Mouse (Mus musculus) kidney, postnatal 25 days (tissue): ENCODE data around the gene Tpgs1.
"Not testable (repeated sequence)": the region's sequence is repeated elsewhere in the genome, so short reads cannot be mapped to it uniquely, and the experiment has no call there.

Source experiments
- DNase-seq, 2 experiments: peaks; one replicate each; pipeline ENCODE4 v3.0.0; 2021; ENCODE audit warnings: mixed read lengths in 2 of 2

Gene Tpgs1

DNA sequence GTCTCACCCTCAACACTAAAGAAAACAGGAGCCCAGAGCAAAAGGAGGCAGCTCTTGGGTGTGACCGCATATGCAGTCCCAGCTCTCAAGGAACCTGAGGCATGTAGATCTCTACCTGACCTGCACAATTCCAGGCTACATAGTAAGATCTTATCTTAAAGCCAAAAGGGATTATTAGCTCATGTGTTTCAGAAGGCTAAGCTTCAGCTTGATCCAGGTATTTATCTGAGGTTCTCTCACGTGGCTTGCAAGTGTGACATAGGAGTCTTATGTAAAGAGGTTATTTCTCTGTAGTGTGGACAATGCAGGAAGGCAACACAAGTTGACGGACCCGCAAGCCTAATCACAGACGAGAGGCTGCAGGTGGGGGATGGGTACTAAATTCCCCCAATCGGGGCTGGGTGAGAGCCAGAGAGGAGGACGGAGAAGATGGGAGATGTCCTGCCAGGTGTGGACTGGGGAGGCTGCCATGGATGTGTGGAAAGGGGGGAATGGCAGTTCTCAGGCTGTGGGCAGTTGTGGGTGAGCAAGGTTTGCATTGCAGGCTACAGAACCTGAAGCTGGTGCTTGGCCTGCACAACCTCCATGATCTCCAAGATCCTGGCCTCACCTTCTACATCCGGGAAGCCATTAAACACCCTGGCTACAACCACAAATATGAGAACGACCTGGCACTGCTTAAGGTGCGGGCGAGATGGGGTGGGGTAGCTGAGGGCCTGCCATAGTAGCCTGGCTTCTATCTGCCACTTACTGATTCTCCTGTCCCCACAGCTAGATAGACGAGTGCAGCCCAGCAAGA lies 24.6 kb downstream of the Tpgs1 start:
- no peak for DNase-seq

DNA sequence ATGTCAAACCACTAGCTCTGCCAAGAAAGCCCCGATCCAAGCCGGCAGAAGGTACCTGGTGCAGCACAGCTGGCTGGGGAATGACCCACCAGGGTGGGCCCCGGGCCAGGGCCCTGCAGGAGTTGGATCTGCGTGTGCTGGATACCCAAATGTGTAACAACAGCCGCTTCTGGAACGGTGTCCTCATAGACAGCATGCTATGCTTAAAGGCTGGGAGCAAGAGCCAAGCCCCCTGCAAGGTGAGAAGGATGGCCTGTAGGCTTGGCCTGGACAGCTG lies 25.1 kb downstream of the Tpgs1 start:
- DNase-seq = no peak

DNA sequence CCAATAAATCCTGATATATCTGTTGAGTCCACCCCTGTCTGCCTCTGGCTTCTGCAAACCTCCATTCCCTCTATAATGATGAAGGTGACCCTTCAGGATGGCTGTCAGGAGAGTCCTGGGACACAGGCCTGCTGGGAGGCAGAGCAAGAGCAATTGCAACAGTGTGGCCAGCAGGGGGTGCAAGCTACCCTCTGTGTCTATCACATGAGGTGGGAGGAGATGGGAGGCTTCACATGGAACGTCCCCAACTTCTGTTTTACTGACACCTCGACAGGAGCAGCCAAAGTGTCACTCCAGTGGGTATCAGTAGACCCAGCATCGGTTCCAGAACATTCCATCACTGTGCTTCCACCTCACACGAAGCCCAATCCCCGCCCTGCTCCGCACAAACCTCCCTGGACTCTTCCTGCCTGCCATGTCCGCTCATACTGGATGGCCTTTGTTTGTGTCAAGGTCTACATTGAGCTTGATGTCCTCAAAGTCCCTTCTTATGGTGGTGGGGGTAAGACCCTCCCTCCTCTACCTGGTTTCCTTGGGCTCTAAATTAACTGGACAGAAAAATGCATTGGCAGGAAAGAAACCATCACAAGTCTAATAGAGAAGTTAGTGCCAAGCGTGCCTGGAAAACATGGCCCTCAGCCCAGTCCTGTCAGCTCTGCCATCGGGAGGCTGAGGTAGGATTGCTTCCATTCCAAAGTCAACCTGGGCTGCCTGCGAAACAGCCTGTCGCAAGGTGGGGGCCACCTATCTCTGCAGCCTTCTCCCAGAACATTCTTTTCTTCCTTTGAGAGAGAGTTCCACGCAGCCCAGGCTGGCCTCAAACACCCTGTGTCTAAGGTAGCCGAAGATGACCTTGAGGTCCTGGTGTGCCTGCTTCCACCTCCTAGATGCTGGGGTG lies 26.3 kb downstream of the Tpgs1 start:
- DNase-seq = peak; percentile 82 to 89

DNA sequence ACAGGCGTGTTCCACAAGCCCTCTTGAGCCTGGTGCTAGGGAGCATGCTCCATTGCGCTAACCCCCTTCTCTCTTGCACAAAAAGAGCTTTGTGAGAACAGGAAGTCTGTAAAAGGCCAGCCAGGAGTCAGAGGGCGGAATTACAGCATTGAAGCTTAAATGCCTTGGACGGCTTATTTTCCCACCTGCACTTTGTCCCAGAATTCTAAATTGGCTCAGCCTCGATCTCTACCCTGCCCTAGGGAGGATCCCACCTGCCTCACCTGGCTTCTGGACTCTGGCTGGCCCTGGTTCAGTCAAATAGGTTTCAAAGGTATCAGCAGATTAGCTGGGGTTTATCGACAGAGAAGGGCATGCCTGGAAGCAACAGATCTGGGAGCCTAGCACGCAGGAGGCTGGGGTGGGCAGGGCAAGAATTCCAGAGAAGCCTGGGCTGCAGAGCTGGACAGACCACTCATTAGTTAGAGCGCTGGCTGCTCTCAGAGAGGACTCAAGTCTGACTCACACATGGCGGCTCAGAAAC lies 27.0 kb downstream of the Tpgs1 start:
- DNase-seq = peak in 1 of 2 experiments; percentile 48

DNA sequence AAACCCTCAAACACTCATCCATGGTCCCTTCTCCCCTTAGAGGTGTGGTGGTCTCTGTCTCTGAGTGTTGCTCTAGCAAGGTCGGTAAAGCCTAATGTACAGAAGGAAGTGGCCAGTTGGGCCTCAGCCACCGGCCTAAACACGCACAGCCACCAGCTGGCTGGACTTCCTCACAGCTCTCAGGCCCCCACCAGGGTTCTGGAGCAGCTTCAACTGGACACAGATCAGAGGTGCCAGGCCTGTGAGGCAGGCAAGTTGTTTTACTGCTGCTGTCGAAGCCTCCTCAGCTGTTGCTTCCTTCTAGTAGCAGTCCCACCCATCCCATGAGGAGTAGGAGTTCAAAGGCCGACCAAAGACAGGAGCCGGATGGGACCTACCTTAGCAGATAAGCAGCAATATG lies 28.7 kb downstream of the Tpgs1 start:
- DNase-seq = no peak

DNA sequence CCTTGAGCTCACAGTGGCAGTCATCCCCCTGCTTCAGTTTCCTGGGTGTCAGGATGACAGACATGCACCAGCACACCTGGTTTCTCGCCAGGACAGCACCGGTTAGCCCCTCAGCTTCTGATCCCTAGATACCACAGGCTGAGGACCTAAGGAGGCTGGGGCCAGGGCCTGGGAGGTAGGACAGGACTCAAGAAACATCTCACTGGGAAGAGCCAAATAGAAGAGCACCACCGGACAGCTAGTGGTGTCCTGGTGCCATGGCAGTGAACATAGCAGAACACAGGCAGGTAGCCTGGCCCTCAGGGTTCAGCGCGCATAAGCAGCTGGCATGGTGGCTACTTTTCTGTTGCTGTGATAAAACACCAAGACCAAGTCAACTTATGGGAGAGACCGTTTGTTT lies 29.3 kb downstream of the Tpgs1 start:
- DNase-seq = no peak

DNA sequence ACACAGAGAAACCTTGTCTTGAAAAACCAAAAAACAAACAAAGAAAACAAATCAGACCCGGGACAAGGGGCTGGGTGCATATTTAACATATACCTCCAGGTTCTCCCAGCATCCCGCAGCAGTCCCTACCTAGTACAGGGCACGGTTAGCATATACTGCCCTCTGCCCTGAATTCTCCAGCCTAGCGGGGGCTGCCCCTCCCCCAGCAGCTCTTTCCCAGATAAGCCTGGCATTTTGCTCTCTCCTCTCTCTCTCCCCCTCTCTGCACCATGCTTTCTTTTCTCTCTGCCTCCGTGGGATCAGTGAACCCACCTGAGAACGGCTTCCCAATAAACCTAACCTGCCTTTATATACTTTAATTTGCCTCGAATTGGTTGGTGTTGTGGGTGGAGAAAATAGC lies 31.5 kb downstream of the Tpgs1 start:
- no peak for DNase-seq

DNA sequence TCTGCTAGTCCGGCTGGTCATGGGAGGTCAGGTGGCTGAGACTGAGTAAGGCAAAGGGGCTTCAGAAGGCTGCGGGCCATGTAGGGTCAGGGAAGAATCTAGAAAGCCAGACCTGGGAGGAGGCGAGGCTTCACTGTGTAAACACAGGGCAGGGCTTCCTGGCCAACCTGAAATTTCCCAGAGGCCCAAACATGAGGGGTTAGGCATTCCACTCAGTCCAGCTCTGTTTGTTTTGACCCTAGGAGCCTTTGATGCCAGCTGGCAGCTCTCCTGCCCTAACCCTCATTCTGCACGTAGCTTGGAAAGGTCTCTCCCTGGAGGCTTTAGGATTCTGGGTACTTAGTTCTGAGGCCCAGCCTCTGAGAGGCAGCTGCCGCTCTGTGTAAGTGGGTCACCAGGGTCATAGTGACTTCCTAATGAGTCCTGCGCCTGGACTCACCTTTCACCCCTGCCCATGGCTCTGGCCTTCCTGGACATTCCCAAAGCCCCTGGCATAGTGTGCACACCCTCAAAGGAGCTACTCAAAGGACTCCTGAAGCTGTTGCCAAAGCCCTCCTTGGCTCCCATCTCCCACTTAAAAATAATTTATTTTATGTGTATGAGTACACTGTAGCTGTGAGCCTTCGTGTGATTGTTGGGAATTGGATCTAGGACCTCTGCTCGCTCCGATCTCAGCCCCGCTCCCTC lies 32.4 kb downstream of the Tpgs1 start:
- DNase-seq = peak; percentile 53 to 76

DNA sequence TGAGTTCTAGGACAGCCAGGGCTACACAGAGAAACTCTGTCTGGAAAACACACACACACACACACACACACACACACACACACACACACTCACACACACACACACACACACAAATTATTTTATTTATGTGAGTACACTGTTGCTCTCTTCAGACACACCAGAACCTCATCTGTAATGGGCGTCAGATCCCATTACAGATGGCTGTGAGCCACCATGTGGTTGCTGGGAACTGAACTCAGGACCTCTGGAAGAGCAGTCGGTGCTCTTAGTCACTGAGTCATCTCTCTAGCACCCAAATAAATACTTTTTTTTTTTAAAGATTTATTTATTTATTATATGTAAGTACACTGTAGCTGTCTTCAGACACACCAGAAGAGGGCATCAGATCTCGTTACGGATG lies 33.8 kb downstream of the Tpgs1 start:
- not testable (repeated sequence) for DNase-seq

DNA sequence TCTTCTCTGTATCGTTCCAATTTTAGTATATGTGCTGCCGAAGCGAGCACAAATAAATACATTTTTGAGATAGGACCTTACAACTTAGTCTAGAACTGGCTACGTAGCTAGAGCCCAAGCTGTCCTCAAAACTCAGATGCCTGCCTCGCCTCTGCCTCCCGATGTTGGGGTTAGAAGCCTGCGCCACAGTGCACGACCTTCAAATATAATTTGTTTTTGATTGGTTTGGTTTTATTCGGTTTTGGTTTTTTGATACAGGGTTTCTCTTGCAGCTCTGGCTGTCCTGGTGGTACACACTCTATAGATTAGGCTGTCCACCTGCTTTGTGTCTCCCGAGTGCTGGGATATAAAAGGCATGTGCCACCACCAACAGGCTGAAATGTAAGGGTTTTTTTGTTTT lies 34.4 kb downstream of the Tpgs1 start:
- DNase-seq = no peak

DNA sequence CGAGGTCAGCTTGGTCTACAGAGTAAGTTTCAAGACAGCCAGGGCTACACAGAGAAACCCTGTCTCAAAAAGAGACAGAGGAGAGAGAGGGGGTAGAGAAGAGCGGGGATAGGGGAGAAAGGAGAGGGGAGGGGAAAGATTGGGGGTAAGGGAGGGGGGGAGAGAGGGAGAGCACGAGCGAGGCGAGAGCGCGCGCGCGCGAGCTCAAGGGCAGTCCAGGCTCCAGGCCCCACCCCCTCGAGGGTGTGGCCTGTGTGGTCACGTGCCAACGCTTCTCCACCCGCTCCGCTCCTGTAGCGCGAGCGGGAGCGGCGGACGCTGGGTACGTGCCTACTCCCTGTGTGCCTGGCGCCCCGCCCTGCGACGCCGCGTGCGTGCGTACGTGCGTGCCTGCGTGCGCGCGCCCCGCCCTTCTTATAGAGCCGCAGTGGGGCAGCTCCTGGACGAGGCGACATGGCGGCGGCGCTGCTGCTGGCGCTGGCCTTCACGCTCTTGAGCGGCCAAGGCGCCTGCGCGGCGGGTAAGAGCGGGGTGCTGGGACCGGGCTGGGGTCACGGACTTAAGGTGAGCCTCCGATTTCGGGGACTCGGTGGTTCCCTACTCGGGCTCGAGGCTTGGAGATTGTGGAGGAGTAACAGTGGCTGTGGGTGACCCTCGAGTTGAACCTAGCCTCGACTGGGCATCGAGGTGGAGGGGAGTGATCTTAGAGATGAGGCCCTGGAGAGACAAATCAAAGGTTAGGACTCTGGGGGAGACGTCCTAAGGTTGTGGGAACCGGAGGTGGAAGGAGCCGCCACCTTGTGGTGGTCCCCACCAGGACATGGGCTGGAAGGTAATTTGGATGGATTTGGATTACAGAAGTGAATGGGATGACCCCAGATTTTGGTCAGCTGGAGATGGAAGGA lies 35.1 kb downstream of the Tpgs1 start, which contains the start of gene Bsg:
Gene Bsg (plus strand): TSS at position 427 of the 905 bp plus-strand sequence.
- DNase-seq = peak; percentile 99 to 100

DNA sequence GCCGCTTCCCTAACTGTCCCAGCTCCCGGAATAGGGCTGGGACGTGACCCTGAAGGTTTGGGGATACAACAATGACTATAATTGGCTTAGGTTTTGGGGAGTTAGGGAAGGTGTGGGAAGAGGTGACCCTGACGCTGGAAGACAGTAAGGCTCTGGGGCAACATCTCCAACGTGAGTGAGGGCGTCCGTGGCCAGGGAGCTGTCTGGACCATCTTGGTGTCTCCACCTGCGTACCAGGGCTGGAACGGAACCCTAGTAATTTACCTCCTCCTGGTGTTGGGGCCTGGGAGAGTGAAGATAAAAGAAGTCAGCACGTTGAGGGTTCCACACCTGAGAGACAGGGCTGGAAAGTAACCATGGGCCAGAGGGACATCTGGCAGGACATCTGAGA lies 35.8 kb downstream of the Tpgs1 start:
- no peak for DNase-seq

DNA sequence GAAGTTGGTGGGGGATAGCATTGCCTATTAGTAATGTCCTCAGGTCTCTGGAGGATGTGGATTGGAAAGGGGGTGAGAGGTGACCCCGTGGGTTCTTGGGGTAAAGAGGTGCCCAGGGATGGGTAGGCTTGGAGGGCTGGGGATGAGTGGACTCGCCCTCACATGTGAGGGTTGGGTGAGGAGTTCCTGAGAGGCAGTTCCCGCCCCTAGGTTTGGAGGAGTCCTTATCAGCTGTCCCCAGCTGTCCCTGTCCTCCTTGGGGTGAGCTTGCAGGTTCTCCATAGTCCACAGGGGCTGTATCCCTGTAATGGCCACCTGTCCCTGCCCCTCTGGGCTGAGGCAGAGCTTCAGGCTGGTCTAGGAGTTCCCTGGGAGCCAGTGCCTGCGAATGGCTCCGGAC lies 36.8 kb downstream of the Tpgs1 start:
- no peak for DNase-seq

DNA sequence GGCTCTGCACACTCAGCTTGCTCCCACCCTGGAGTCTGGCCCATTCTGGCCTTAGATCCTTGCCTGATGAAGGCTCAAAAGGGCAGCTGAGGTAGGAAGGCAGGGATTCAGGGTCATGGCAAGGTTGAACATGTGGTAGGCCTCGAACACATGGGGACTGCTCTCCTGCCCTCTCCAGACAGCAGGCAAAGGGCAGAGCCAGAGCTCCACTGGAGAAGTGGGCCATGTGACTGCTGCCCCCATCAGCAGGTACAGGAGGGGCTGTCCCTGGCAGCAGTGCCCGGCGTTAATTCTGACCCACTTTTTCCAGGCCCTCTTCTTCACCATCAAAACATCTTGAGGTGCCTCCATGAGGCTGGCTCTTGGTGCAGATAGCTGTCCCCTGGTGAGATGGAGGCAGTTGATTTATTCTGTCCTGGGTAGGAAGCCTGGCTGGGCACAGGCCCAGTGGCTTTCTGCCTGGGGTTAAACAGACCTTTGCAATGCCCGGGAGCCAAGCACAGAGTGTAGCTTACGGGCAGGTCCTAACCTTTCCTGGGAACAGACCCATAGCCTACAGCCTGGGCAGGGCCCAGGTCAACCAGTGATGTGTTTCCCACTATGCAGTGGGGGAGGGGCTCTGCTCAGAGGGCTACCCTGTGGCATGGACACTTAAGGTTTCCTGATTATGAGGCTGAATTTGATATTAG lies 37.4 kb downstream of the Tpgs1 start:
- DNase-seq = peak in 1 of 2 experiments; percentile 62

DNA sequence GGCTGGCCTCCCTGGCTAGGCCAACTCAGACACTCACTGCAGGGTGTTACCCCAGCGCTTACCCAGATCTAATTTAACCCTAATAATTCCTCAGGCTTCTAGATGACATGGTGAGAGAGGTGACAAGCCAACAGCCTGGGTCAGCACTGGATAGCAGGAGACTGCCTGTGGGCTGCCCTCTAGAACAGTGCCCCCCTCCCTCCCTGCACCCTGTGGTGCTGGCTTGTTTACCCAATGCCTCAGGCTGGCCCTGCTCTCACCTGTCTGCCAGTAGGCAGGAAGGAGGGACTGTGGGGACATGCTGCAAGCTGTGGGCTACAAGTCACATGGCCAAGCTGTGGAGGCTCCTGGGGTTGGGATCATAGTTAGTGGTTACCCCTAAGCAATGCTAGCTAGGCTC lies 38.0 kb downstream of the Tpgs1 start:
- no peak for DNase-seq

DNA sequence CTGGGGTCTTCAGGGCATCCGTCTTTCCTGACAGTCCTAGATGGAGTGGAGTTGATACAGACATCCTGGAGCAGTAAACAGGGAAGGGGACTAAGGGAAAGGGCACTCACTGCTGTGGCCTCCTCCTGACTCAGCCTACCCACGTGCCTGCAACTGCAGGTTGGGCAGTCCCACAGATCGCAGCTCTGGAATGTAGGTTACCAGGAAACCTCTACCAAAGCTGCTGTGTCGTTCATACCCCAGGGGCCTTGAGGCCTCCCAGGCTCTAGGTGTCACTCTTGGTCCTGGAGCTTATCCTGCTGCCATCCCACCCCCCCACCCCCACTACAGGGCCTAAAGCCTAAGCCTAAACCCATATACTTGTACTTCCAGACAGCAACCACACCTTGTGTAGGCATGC lies 38.6 kb downstream of the Tpgs1 start:
- DNase-seq = no peak

DNA sequence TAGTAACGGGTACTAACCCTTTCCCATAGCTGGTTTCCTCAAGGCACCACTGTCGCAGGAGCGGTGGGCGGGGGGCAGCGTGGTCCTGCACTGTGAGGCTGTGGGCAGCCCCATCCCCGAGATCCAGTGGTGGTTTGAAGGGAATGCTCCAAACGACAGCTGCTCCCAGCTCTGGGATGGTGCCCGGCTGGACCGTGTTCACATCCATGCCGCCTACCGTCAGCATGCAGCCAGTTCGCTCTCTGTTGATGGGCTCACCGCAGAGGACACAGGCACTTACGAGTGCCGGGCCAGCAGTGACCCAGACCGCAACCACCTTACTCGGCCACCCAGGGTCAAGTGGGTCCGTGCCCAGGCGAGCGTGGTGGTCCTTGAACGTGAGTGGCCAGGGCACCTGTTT lies 39.5 kb downstream of the Tpgs1 start:
- no peak for DNase-seq

DNA sequence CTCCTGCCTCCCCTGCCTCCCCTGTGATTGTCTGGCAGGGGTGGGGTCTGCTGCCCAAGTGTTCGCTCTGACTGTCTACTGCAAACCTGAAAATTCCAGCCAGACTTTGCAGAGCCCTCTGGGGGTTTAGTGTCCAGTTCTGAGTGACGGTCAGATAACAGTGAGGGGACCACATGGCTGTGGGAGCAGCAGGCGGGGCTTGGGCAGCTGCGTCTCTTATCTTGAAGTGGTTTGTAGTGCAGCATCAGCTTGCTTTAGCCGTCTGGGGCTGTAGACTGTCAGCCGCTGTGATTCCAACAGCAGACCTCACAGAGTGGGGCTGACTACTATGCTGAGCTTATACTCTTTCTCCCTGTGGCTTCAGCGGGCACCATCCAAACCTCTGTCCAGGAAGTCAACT lies 40.1 kb downstream of the Tpgs1 start:
- DNase-seq = no peak

DNA sequence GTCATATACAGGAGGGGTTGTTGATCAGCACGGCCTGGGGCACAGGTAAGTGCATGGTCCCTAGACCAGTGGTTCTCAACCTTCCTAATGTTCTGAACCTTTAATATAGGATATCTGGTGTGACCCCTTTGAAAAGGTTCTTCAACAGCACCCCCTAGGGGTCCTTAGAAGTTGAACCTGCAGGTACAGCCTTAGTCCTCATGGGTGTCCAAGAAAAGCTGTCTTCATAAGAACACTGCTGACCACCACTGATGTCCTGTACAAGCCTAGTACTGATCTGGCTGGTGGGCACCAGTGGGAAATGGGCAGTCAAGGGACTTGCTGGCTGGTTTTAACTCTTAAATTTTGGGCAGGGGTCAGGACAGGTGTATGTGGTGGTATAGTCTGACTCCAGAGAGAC lies 42.9 kb downstream of the Tpgs1 start:
- no peak for DNase-seq

DNA sequence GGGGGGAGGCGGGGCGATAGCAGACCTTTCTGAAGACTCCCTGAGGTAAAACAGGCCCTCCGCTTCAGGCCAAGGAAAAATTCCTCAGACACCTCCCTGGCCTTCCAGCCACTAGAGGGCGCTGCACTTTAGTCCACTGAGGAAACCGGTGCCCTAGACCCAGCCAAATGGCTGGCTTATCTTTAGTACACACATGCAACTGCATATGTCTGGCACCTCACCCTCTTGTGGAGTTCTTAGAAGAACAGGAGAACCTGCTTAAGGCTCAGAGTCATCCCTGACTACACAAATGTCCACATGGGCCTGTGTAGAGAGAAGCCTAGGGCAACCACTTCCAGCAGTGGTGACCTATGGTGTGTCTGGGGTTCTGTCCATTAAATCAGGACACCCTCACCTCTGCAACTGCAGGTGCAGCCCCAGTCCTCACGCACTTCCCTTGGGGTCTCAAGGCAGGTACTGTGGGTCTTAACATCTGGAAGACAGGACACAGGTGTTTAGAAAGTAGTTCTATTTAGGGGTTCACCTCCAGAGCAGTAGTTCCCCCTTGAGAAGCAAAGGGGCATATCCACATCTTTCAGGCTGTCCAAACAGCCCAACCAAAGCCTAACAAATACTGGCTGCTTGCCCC lies 43.4 kb downstream of the Tpgs1 start:
- peak; percentile 83 to 90 for DNase-seq

DNA sequence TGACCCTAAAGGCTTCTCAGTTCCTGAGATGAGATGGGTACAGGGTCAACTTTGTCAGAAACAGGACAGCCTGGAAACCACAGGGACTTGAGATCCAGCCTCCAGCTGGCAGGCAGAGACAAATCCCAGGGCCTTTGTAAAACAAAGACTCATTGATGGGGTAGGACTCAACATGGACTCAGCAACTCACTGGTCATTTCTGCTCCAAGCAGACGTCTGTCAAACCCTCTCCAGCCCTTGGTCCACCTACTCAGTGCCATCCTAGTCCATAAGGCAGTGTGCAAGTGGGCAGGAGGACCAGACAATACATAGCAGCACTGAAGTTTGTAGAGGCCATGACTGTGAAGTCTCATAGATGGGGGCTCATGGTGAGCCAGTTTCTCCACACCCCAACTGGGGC lies 44.0 kb downstream of the Tpgs1 start:
- DNase-seq = no peak
